Mouse (Mus musculus) embryo, embryonic 11.5 days (tissue): ENCODE data around the gene Trim26.

Experiments used
- DNase-seq: peaks from one replicate; pipeline ENCODE4 v3.0.0-alpha.2; 2012; ENCODE audit warnings: low read depth, low spot score

Gene Trim26

GRCm38 (mm10) chr17:36900001-36900400 is 63.1 kb downstream of the Trim26 start:
- DNase-seq: no peak

DNA sequence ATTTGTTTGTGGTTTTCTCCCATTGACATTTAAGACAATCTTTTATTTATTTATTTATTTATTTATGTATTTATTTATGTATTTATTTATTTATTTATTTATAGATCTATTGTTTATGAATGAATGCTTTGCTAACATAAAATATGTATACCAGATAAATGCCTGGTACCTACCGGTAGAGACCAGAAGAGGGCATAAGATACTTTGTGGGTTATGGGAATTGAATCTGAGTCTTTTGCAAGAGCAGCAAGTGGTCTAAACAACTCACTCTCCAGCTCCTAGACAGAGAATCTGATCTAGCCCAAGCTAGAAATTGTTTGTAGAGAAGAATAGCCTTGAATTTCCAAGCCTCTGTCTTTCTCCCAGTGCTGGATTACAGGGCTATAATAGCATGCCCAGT is 63.8 kb downstream of the Trim26 start:
- DNase-seq: no peak

DNA sequence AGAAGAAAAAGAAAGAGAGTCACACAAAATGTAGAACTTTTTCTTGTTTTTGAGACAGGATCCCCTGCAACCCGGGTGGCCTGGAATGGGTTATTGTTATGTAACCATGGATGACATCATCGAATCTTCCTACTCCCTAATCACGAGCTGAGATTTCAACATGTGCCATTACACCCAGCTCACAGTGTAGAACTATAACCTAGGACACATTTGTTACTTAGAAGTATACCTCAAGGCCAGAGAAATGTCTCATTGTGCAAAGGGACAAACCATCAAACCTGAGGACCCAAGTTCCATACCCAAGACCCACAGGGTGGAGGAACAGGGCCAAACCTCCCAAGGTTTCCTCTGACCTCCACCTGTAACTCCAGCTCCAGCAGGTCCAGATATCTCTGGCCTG is 66.7 kb downstream of the Trim26 start:
- no peak for DNase-seq

DNA sequence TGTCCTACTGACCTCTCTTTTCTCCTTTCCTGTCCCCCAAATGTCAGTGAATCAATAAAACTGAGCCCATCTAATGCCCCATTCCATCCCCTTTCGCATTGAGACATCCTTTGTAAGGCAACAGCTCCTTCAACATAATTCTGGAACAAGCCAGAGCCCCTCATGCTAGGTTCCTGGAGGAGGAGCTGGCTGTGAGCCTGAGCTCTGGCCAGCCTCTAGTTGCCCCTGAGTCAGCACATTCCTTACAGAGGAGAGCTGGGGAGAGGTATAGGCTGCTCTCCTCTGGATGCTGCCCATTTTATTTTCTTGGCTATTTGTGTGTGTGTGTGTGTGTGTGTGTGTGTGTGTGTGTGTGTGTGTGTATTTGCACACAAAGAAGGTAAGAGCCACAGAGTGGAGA is 71.3 kb downstream of the Trim26 start:
- DNase-seq: no peak
